Mouse (Mus musculus): ENCODE measurements at regions not wholly inside any gene's neighbourhood (a gene's known extent, or its start where the extent isn't known, plus 50 kb on each side); places are given as distances from the start of the nearest gene placed in this dataset.

DNA sequence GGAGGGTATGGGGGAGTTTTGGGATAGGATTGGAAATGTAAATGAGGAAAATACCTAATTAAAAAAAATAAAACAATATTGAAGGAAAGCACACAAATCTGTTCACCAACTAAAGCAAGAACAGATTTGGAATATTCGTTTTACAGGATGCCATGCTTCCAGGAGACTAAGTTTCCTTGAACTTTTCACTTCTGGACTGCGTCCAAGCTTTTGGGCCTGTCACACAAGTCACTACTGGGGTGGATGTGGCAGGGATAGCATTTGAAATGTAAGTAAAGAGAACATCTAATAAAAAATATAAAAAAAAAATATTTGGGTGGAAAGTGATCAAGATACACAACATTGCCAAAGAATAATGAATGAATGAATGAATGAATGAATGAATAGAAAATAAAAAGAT, 378.2 kb downstream of the Tex13c3 start:
- intact Hi-C loops (cut with DNase I), result no loop called here
- no peak for DNase-seq (ENCODE audit: low spot score)

DNA sequence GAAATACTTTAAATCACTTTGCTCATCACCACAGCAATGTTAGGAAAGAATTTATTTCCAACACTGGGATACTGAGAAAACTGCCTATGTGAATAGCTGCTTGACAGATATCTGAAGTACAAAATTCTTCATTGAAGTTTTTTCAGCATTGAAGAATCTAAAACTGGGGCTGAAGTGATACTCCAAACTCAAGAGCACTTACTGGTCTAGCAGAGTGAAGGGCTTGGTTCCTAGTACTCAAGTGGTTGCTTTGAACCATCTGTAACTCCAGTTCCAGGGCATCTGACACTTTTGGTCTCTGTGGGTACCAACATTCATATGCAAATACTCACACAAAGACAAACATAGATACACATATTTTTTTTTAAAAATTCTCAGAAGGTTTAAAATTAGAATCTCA, 385.2 kb downstream of the Tex13c3 start:
- no peak for DNase-seq (ENCODE audit: low spot score)
- intact Hi-C loops (cut with DNase I), result no loop called here

DNA sequence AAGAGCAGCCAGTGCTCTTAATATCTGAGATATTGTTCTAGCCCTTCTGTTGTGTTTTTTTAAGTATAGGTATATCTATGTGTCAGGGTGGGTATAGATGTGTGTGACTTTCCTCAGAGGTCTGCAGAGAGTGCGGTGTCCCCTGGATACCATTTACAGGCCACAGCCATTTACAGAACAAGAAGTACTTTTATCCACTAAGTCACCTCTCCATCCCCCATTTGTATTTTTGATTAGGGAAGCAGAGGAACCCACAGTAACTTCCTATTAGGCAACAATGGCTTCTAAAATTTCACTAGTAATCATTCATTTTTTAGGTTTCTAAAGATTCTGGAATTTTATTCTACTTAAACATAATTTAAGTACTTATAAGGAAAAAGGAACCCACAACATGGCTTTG, 396.7 kb downstream of the Tex13c3 start:
- intact Hi-C loops (cut with DNase I), result no loop called here

GRCm38 (mm10) chrX:19080021-19080420, 401.1 kb downstream of the Tex13c3 start:
- intact Hi-C loops (cut with DNase I), result no loop called here
- no peak for DNase-seq (ENCODE audit: low spot score)

More for the DNA sequence above, 396.7 kb downstream of the Tex13c3 start:
- no peak for DNase-seq (ENCODE audit: low spot score)

Small RNAs in the stretch of these regions (microRNA-seq; reads per million reads assigned to microRNA genes)
- gene Mir221 (3,441 reads per million, percentile 90 among the genes with 10 or more reads in this experiment), gene Mir222 (329 reads per million, percentile 70 among the genes with 10 or more reads in this experiment)

Data from heart, postnatal 25 days (tissue).